Mouse (Mus musculus): ENCODE data around the gene Amy1. TPM values are rescaled to one million over a fixed set of nuclear protein-coding genes. Genes with fewer than 3 reads are reported as not detected.
"Not testable (repeated sequence)": the region's sequence is repeated elsewhere in the genome, so short reads cannot be mapped to it uniquely, and the experiment has no call there.

The Amy1 gene
- total RNA-seq, 1 experiment = 0.49 TPM

DNA sequence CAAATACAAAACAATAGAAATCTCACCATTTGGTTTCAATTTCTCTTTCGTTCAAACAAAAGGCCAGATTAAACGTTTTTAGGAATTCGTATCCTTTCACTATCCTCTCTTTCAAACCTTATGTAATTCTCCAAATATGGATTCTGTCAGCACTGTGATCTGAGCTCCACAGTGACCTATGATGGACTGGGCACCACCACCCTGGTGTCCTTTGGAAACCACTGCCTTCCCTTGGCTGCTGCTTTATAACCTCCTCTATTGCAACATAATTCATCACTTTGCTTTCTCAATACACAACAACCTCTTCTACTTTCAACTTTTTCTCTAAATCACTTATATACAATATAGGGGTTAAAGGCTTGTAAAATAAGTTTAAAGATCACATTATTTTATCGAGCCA is 31.9 kb downstream of the Amy1 start:
- Histone ChIP-seq H3K36me3 (ENCODE audit: control insufficient read depth, insufficient read depth, low read length, poor library complexity, severe bottlenecking) (no peaks in the 10 kb centered on the region), H3K9ac (ENCODE audit: insufficient read depth, low read depth, low read length, poor library complexity, severe bottlenecking) (no peak overlapping the region), H3K4me3 (ENCODE audit: insufficient read depth in 1 of 2, low read depth in 1 of 2, low read length in 2 of 2, poor library complexity in 1 of 2, severe bottlenecking in 1 of 2) (no peak overlapping the region), H3K4me1 (ENCODE audit: control insufficient read depth in 2 of 2, insufficient read depth in 2 of 2, low read length in 2 of 2, poor library complexity in 1 of 2) (no peaks in the 10 kb centered on the region), H3K9me3 (ENCODE audit: control insufficient read depth, insufficient read depth, low read depth, low read length) (no peaks in the 10 kb centered on the region), H3K27ac (ENCODE audit: insufficient read depth, low read depth, low read length, poor library complexity, severe bottlenecking) (no peak overlapping the region)
- no peak for DNase-seq (ENCODE audit: low read depth, low spot score)
- in situ Hi-C loops (cut with MboI; ENCODE audit: low sequenced_read_pairs in 2 of 2, unreplicated experiment in 2 of 2) = no loop called here
- TF ChIP-seq ZC3H11A (IDR thresholded peaks at IDR 0.05; ENCODE audit: borderline replicate concordance, low read depth, low read length) = no peak
- no peak for TF ChIP-seq ZNF384 (IDR thresholded peaks at IDR 0.05; ENCODE audit: low read depth, low read length)
- TF ChIP-seq CHD2 (IDR thresholded peaks at IDR 0.05; ENCODE audit: low read depth, low read length) = no peak
- TF ChIP-seq MAFK (IDR thresholded peaks at IDR 0.05; ENCODE audit: insufficient read depth, low read depth, low read length) = no peak
- TF ChIP-seq HCFC1 (IDR thresholded peaks at IDR 0.05; ENCODE audit: borderline replicate concordance, insufficient read depth, low read length) = no peak

DNA sequence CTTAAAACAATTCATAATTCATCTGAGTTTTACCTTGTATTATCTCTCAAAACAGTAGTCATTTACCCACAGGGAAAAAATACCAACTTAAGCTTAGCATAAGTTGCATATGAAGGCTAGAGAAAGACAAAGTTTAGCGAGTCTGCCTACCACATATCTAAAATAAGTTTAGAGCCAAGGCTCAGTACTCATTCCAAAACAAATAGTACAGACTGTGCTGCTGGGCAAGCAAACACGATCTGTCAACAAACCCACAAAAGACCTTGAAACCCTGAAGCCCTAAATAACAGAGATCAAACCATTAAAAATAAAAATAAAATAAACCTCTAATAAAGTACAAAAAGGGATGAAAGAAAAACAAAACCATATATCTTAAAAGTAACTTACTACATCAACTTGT is 32.4 kb downstream of the Amy1 start:
- no peaks in the 10 kb centered on the region for H3K36me3 ChIP-seq (ENCODE audit: control insufficient read depth, insufficient read depth, low read length, poor library complexity, severe bottlenecking)
- no peaks in the 10 kb centered on the region for H3K4me1 ChIP-seq (ENCODE audit: control insufficient read depth in 2 of 2, insufficient read depth in 2 of 2, low read length in 2 of 2, poor library complexity in 1 of 2)
- H3K9ac ChIP-seq (ENCODE audit: insufficient read depth, low read depth, low read length, poor library complexity, severe bottlenecking) = no peak overlapping the region
- in situ Hi-C loops (cut with MboI; ENCODE audit: low sequenced_read_pairs in 2 of 2, unreplicated experiment in 2 of 2) = no loop called here
- no peak overlapping the region for H3K27ac ChIP-seq (ENCODE audit: insufficient read depth, low read depth, low read length, poor library complexity, severe bottlenecking)
- H3K4me3 ChIP-seq (ENCODE audit: insufficient read depth in 1 of 2, low read depth in 1 of 2, low read length in 2 of 2, poor library complexity in 1 of 2, severe bottlenecking in 1 of 2) = no peak overlapping the region
- no peak for DNase-seq (ENCODE audit: low read depth, low spot score)
- TF ChIP-seq HCFC1 (IDR thresholded peaks at IDR 0.05; ENCODE audit: borderline replicate concordance, insufficient read depth, low read length) (no peak), ZC3H11A (IDR thresholded peaks at IDR 0.05; ENCODE audit: borderline replicate concordance, low read depth, low read length) (no peak), ZNF384 (IDR thresholded peaks at IDR 0.05; ENCODE audit: low read depth, low read length) (no peak), MAFK (IDR thresholded peaks at IDR 0.05; ENCODE audit: insufficient read depth, low read depth, low read length) (no peak), CHD2 (IDR thresholded peaks at IDR 0.05; ENCODE audit: low read depth, low read length) (no peak)
- no peaks in the 10 kb centered on the region for H3K9me3 ChIP-seq (ENCODE audit: control insufficient read depth, insufficient read depth, low read depth, low read length)

DNA sequence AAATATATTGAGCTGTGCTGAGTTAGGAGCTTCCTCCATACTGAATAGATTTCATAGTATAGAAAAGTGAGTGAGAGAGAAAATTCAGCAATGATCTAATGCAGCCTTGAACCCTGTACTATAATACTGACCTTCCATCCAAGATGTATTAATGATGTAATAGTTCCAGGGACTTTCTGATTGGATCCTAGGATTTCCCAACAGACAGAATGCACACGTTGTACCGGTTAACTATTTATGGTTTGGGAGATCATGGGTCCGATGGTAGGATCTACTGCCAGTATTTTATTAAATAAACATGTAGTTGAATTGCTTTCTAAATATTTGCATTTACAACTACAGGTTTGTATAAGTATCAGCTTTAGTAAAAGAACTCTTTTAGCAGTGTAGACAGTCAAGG is 34.3 kb downstream of the Amy1 start:
- no peak for TF ChIP-seq ZNF384 (IDR thresholded peaks at IDR 0.05; ENCODE audit: low read depth, low read length)
- no peak for TF ChIP-seq CHD2 (IDR thresholded peaks at IDR 0.05; ENCODE audit: low read depth, low read length)
- TF ChIP-seq MAFK (IDR thresholded peaks at IDR 0.05; ENCODE audit: insufficient read depth, low read depth, low read length) = no peak
- no peak for TF ChIP-seq HCFC1 (IDR thresholded peaks at IDR 0.05; ENCODE audit: borderline replicate concordance, insufficient read depth, low read length)
- TF ChIP-seq ZC3H11A (IDR thresholded peaks at IDR 0.05; ENCODE audit: borderline replicate concordance, low read depth, low read length) = no peak
- in situ Hi-C loops (cut with MboI; ENCODE audit: low sequenced_read_pairs in 2 of 2, unreplicated experiment in 2 of 2) = no loop called here
- Histone ChIP-seq H3K9me3 (ENCODE audit: control insufficient read depth, insufficient read depth, low read depth, low read length) (no peaks in the 10 kb centered on the region), H3K9ac (ENCODE audit: insufficient read depth, low read depth, low read length, poor library complexity, severe bottlenecking) (no peak overlapping the region), H3K27ac (ENCODE audit: insufficient read depth, low read depth, low read length, poor library complexity, severe bottlenecking) (no peak overlapping the region), H3K4me1 (ENCODE audit: control insufficient read depth in 2 of 2, insufficient read depth in 2 of 2, low read length in 2 of 2, poor library complexity in 1 of 2) (no peaks in the 10 kb centered on the region), H3K4me3 (ENCODE audit: insufficient read depth in 1 of 2, low read depth in 1 of 2, low read length in 2 of 2, poor library complexity in 1 of 2, severe bottlenecking in 1 of 2) (no peak overlapping the region), H3K36me3 (ENCODE audit: control insufficient read depth, insufficient read depth, low read length, poor library complexity, severe bottlenecking) (no peaks in the 10 kb centered on the region)
- DNase-seq (ENCODE audit: low read depth, low spot score) = no peak

DNA sequence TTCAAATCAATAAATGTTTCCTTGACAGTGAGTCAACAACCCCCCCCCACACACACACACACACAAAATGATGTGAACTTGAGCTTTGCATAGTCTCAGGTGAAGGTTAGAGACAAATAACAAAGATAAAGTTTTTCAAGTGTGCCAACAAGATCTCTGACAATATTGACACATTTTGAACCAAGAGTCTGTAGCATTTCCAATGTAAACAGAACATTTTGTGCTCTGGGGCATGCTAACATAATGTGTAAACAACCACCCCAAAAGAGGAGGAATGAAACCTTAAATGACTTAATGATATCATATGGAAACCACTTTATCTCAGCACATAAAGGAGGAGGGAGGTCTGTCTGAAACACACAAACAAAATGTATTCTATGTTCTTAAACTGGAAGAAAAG is 66.8 kb downstream of the Amy1 start:
- no peak for TF ChIP-seq MAFK (IDR thresholded peaks at IDR 0.05; ENCODE audit: insufficient read depth, low read depth, low read length)
- no peak for TF ChIP-seq ZNF384 (IDR thresholded peaks at IDR 0.05; ENCODE audit: low read depth, low read length)
- TF ChIP-seq HCFC1 (IDR thresholded peaks at IDR 0.05; ENCODE audit: borderline replicate concordance, insufficient read depth, low read length) = no peak
- TF ChIP-seq ZC3H11A (IDR thresholded peaks at IDR 0.05; ENCODE audit: borderline replicate concordance, low read depth, low read length) = no peak
- no peak for TF ChIP-seq CHD2 (IDR thresholded peaks at IDR 0.05; ENCODE audit: low read depth, low read length)
- DNase-seq (ENCODE audit: low read depth, low spot score) = no peak
- Histone ChIP-seq H3K4me1 (ENCODE audit: control insufficient read depth in 2 of 2, insufficient read depth in 2 of 2, low read length in 2 of 2, poor library complexity in 1 of 2) (no peaks in the 10 kb centered on the region), H3K9ac (ENCODE audit: insufficient read depth, low read depth, low read length, poor library complexity, severe bottlenecking) (no peak overlapping the region), H3K4me3 (ENCODE audit: insufficient read depth in 1 of 2, low read depth in 1 of 2, low read length in 2 of 2, poor library complexity in 1 of 2, severe bottlenecking in 1 of 2) (no peak overlapping the region), H3K9me3 (ENCODE audit: control insufficient read depth, insufficient read depth, low read depth, low read length) (no peaks in the 10 kb centered on the region), H3K27ac (ENCODE audit: insufficient read depth, low read depth, low read length, poor library complexity, severe bottlenecking) (no peak overlapping the region), H3K36me3 (ENCODE audit: control insufficient read depth, insufficient read depth, low read length, poor library complexity, severe bottlenecking) (no peaks in the 10 kb centered on the region)
- in situ Hi-C loops (cut with MboI; ENCODE audit: low sequenced_read_pairs in 2 of 2, unreplicated experiment in 2 of 2) = no loop called here

DNA sequence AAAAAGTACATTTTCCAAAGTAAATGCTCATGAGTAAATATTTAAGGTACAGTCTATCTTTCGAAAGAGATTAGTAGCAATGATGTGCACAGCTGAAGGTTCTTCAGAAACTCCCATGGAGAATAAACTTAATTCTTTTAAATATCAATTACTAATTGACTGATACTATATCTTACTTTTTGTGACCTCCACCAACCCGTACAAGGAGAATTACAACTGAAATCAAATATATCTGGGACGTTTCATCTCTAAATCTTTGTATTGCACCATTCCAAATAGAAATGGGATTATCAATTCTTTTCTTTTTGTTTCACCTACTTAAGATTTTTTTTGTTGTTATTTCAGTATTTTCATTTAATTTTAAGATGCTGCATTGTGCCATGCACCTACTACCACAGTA is 74.2 kb downstream of the Amy1 start, which contains the start of gene Amy2a1:
Gene Amy2a1 (minus strand): TSS at position 101 of the 400 bp plus-strand sequence.
- in situ Hi-C loops (cut with MboI; ENCODE audit: low sequenced_read_pairs in 2 of 2, unreplicated experiment in 2 of 2); H3K4me1 ChIP-seq (ENCODE audit: control insufficient read depth in 2 of 2, insufficient read depth in 2 of 2, low read length in 2 of 2, poor library complexity in 1 of 2); H3K4me3 ChIP-seq (ENCODE audit: insufficient read depth in 1 of 2, low read depth in 1 of 2, low read length in 2 of 2, poor library complexity in 1 of 2, severe bottlenecking in 1 of 2); H3K9me3 ChIP-seq (ENCODE audit: control insufficient read depth, insufficient read depth, low read depth, low read length); H3K9ac ChIP-seq (ENCODE audit: insufficient read depth, low read depth, low read length, poor library complexity, severe bottlenecking); H3K36me3 ChIP-seq (ENCODE audit: control insufficient read depth, insufficient read depth, low read length, poor library complexity, severe bottlenecking); H3K27ac ChIP-seq (ENCODE audit: insufficient read depth, low read depth, low read length, poor library complexity, severe bottlenecking); DNase-seq (ENCODE audit: low read depth, low spot score): not testable (repeated sequence)

Other genes starting within 250 kb of the Amy1 start
- not detected in 2 replicates for gene Amy2a1, start 74.3 kb downstream of the Amy1 start, total RNA-seq (2012; rRNA removed)
- gene Rnpc3, start 23.4 kb upstream of the Amy1 start, total RNA-seq (2012; rRNA removed) = 26.6 TPM in 2 replicates

All from ES-E14 (cell line).